Mouse (Mus musculus) bone marrow macrophage, adult 2 months (primary cell): ENCODE measurements around the gene Surf6. TPM values are rescaled to one million over a fixed set of nuclear protein-coding genes. Genes with fewer than 3 reads are reported as not detected.

Experiments used
- H3K27ac ChIP-seq: 2 replicates; pipeline ENCODE4 v1.5.1; 2012; ENCODE audit warnings: low read depth, low read length; ENCODE audit not compliant: insufficient read depth
- H3K4me1 ChIP-seq: 2 replicates; pipeline ENCODE4 v1.6.1; 2012; ENCODE audit warnings: low read length; ENCODE audit not compliant: control insufficient read depth, insufficient read depth
- H3K4me3 ChIP-seq: 2 replicates; pipeline ENCODE4 v1.5.1; 2012; ENCODE audit warnings: mild to moderate bottlenecking, low read length, moderate library complexity; ENCODE audit not compliant: insufficient read depth
- CTCF ChIP-seq: IDR thresholded peaks from 2 replicates; pipeline ENCODE4 v1.5.1; 2012; ENCODE audit warnings: low read depth, mild to moderate bottlenecking, low read length, moderate library complexity
- POLR2A ChIP-seq: IDR thresholded peaks from 2 replicates; pipeline ENCODE4 v1.6.1; 2012; ENCODE audit warnings: mild to moderate bottlenecking, low read depth, low read length, borderline replicate concordance
- polyA plus RNA-seq: library from polyadenylated mRNA; stranded (reverse); fragments of >200 nt; gene quantifications from 2 replicates; pipeline ENCODE4 v1.2.4, GENCODE M21; 2012; ENCODE audit not compliant: missing spikeins, insufficient read depth, insufficient read length

Surf6 gene
- polyA plus RNA-seq, 1 experiment: 32.0 TPM

GRCm38 (mm10) chr2:26932473-26933303 is 30.0 kb upstream of the Surf6 start:
- H3K27ac ChIP-seq: peak overlapping the region; percentile 78
- peaks cover 55% of the 10 kb centered on the region for H3K4me1 ChIP-seq
- H3K4me3 ChIP-seq: peak overlapping the region; percentile 98
- TF ChIP-seq POLR2A: no peak
- TF ChIP-seq CTCF: no peak

- H3K4me3 ChIP-seq: no peak overlapping the region
- TF ChIP-seq CTCF: 0 out of 2 replicates have a peak, but pooled peaks have one; percentile 30
- TF ChIP-seq POLR2A: no peak
- no peak overlapping the region for H3K27ac ChIP-seq
- H3K4me1 ChIP-seq: peaks cover 52% of the 10 kb centered on the region
Observed at GRCm38 (mm10) chr2:26930390-26930789, 27.7 kb upstream of the Surf6 start.

GRCm38 (mm10) chr2:26927745-26928476 is 25.2 kb upstream of the Surf6 start:
- TF ChIP-seq POLR2A (no peak), CTCF (no peak)
- peaks cover 39% of the 10 kb centered on the region for H3K4me1 ChIP-seq

GRCm38 (mm10) chr2:26921784-26922183 is 19.1 kb upstream of the Surf6 start:
- H3K4me1 ChIP-seq: peaks cover 17% of the 10 kb centered on the region
- no peak for TF ChIP-seq POLR2A
- TF ChIP-seq CTCF: no peak
- H3K27ac ChIP-seq: no peak overlapping the region
- H3K4me3 ChIP-seq: no peak overlapping the region

More at GRCm38 (mm10) chr2:26927745-26928476, 25.2 kb upstream of the Surf6 start:
- Histone ChIP-seq H3K4me3 (no peak overlapping the region), H3K27ac (peak overlapping the region; percentile 35)

GRCm38 (mm10) chr2:26920190-26920855 is 17.6 kb upstream of the Surf6 start:
- no peak overlapping the region for H3K27ac ChIP-seq
- H3K4me1 ChIP-seq: peaks cover 17% of the 10 kb centered on the region
- no peak overlapping the region for H3K4me3 ChIP-seq
- no peak for TF ChIP-seq POLR2A

- H3K4me3 ChIP-seq: no peak overlapping the region
- no peak overlapping the region for H3K27ac ChIP-seq
- H3K4me1 ChIP-seq: peaks cover 18% of the 10 kb centered on the region
- no peak for TF ChIP-seq CTCF
- no peak for TF ChIP-seq POLR2A
Observed at GRCm38 (mm10) chr2:26919684-26920083, 17.0 kb upstream of the Surf6 start.

- peak overlapping the region; percentile 66 for H3K4me3 ChIP-seq
- peak overlapping the region; percentile 63 for H3K27ac ChIP-seq
- no peak for TF ChIP-seq CTCF
- no peak for TF ChIP-seq POLR2A
- peaks cover 16% of the 10 kb centered on the region for H3K4me1 ChIP-seq
Observed at GRCm38 (mm10) chr2:26916738-26917137, 14.1 kb upstream of the Surf6 start.

GRCm38 (mm10) chr2:26915927-26916728 is 13.4 kb upstream of the Surf6 start, which contains the start of the genes Surf2 and Surf1:
Gene Surf2, plus strand, starts transcription at chr2:26916367.
Gene Surf1, minus strand, starts transcription at chr2:26916530.
- Histone ChIP-seq H3K4me1 (peaks cover 12% of the 10 kb centered on the region), H3K27ac (peak within 1 kb of the TSS; percentile 63), H3K4me3 (peak within 1 kb of the TSS; percentile 66)
- no peak for TF ChIP-seq CTCF
- TF ChIP-seq POLR2A: no peak
